Mouse (Mus musculus) lung, adult 18-20 months (tissue): ENCODE measurements around the gene Fam172a.

ENCODE experiments used
- DNase-seq, 2 experiments: peaks; one replicate each; pipeline ENCODE4 v3.0.0; 2022; ENCODE audit warnings: mixed read lengths in 2 of 2

Gene Fam172a

DNA sequence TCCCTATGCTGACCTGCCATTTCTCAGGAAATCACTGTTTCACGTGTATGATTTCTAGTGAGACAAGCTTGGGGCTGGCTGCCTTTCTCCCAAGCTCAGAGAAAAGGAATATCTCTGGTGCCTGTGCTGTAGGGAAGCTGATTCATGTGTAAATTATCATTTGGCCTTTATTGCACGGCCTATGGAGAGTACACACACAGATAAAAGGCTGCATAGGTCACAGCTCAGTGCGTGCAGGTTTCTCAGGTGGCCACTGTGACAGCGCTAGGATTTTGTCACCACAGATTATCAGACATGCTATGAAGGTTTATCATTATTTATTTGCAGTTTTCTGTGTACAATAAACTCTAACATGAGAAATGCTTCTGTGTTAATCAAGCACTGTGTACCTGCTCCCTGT lies 408.8 kb downstream of the Fam172a start:
- no peak for DNase-seq

DNA sequence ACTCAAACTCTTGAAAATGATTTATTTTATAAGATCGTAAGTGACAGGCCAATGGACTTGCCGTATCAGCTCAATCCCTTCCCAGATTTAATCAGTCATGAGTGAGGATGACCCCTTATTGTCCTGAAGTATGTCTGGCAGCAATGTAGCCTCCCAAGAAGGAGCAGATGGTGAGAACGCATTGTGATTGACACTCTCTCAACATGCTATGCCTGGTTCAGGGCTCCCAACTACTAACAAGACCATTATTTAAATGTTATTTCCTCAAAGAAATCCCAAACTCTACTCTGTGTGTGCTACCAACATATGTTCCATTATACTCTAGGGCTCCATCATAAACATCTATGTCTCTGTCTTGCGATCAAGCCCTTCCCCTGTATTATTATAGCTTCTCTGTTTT lies 412.1 kb downstream of the Fam172a start:
- no peak for DNase-seq

GRCm38 (mm10) chr13:78118715-78119114 lies 416.9 kb downstream of the Fam172a start:
- no peak for DNase-seq

GRCm38 (mm10) chr13:78121991-78122390 lies 420.2 kb downstream of the Fam172a start:
- DNase-seq, result peak; percentile 5 to 11

DNA sequence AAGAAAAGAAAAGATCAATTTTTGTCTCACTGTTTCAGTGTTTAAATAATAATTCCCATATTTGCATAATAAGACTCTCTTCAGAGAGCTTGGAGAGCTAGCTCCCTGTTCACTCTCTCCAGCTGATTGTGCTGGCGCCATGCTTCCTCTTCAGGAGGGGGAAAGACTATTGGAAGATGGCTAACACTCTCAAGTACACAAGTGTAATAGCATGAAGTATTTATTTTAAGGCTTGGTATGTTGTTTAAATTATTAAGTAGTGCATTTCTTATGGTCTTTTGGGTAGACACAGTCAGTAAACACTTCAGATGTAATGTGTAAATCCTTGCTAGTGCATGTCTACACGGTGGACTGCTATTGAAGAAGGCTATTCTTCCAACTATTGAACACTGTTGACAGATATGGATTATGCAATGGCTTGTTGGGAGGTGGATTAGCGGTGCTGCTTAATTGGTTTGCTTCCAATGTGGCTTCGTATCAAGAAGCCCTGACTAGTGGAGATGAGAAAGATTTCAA lies 422.1 kb downstream of the Fam172a start:
- DNase-seq, result peak; percentile 19 to 30

- no peak for DNase-seq
Observed at GRCm38 (mm10) chr13:78157465-78157864, 455.6 kb downstream of the Fam172a start.

DNA sequence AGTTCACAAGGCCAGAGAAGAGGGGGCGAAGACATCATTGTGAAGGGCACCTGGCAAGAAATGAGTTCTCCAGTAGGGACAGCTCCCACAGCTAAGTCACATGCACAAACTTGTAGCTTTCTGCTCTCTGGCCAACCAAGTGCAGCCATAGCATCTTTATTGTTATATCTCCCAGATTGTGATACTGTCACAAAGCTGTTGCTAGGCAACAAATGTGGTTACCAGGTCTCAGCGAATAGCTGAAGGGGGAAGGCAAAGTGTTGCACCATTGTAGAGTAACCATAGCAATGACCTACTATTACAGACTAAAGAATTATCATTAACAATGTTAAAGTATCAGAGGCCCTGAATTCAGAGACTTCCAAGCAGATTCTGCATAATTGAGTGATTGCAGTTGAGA lies 460.3 kb downstream of the Fam172a start:
- no peak for DNase-seq

DNA sequence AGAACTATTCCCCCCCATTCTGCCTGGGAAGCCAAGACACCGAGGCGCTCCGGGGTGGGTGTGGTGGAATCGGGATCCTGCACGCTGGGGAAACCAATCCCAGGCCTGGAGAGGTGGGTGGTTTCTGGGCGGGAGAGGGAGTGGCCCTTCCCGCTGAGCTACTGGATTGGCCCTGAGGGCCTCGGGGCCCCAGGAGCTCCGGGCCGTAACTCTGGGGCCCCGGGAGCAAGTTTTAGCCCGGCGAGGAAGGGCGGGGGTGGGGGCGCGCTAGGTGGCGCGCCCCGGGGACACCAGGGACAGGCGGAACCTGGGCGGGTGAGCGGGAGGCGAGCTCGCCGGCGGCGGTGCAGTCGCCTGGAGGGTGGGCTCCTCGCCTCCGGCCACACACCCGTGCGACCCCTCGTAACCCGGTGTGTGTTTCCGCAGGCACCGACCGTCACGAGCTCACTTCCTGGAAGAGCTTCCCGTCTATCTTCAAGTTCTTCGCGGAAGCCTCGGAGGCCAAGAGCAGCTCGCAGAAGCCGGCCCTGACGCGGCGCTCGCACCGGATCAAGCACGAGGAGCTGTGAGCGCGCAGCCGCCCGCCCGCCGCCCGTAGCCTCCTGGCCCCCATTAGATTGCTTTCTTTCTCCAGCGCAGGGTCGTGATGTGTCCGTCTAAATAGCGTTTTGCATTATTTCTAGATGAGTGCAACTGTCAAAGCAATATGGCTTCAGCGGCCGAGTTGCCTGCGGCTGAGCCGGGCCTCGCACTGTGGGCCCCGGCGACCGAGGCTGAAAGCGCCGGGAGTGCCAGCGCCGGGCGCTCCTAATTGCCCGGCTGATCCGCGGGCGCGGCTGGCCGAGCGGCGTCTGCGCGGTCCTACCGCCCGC lies 461.5 kb downstream of the Fam172a start:
- peak; percentile 81 to 85 for DNase-seq

GRCm38 (mm10) chr13:78164941-78165340 lies 463.1 kb downstream of the Fam172a start:
- no peak for DNase-seq

DNA sequence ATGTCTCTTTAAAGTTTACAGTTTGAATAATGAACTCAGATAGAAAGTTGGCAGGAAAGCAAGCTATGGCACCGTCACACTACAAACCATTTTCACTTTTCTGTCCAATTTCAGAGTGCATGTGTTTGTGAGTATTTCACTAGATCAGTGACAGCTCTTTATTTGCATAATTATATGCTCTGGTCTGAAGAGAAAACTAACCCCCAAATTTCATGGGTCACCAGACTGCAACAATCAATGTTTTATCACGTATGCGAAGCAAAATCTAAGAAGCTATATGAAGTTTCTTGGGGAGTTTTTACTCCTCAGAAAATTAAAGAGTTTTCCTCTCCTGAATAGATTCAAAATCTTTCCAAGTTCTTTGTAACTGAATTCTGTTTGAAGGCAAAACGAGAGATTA lies 466.3 kb downstream of the Fam172a start:
- DNase-seq, result no peak

GRCm38 (mm10) chr13:78171320-78171719 lies 469.5 kb downstream of the Fam172a start:
- peak in 1 of 2 experiments; percentile 3 for DNase-seq

DNA sequence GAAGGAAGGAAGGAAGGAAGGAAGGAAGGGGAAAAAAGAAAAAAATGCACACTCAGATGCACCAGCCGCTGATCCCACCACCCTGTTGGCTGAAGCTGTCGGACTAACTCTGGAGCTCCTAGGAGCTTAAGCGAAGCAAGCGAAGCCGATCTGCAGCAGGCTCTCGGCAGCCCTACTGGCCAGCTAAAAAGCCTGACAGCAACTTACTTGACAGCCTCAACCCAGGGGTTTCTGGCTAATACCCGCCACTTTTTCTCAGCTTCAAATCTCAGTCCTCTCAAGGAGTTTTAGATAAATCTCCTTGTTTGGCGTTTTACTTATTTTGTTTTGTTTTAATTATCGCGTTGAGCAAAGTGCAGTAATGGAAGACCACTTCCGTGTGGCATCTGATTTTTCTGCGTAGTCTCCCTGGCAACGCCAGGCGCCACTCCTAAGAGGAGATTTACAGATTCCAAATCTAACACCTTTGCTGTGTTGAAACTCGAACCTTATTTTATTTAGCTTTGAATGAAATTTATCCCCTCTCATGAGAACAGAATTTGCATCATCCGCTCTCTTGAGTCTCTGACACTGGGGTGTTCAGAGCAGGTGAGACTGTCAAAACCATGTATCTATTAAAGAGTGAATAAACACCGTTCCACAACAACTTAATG lies 470.3 kb downstream of the Fam172a start:
- DNase-seq, result no peak

- DNase-seq, result no peak
Observed at GRCm38 (mm10) chr13:78172861-78173260, 471.0 kb downstream of the Fam172a start.

DNA sequence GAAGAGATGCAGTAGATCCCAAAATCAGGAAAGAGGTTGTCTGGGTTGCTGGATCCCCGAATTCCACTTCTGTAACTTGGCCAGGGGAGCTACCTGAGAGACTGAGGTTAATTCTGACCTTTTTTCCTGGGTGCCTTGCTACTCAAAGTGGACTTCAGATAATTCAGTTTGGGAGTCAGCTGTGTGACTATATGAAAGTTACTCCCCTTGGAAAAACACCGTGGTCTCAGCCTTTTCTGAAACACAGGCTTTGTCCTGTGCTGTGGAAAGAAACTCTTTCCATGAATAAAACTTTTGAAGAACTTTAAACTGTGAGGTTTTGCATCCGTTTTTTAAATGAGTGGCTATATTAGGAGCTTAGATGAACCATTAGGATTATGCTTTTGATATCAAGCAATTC lies 472.4 kb downstream of the Fam172a start:
- no peak for DNase-seq

DNA sequence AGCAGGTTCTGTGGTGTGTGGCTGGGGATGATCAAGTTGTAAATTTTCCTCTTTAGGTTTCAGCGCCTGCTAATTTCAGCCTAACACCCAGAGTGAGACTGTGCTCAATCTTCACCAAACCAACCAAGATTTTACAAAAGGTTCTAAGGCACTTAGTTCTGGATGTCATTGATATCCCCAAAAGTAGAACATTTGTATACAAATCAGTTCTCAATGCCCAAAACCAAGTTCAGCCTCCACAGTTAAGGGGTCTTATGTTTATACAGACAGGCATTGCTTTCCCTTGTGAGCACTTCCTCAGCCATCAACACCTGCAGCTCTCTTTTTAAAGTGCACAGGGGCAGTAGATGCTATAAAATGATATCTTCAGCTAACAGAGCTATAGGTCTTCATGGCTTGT lies 473.1 kb downstream of the Fam172a start:
- DNase-seq, result no peak

- peak in 1 of 2 experiments; percentile 3 for DNase-seq
Observed at GRCm38 (mm10) chr13:78175821-78176380, 474.1 kb downstream of the Fam172a start.

DNA sequence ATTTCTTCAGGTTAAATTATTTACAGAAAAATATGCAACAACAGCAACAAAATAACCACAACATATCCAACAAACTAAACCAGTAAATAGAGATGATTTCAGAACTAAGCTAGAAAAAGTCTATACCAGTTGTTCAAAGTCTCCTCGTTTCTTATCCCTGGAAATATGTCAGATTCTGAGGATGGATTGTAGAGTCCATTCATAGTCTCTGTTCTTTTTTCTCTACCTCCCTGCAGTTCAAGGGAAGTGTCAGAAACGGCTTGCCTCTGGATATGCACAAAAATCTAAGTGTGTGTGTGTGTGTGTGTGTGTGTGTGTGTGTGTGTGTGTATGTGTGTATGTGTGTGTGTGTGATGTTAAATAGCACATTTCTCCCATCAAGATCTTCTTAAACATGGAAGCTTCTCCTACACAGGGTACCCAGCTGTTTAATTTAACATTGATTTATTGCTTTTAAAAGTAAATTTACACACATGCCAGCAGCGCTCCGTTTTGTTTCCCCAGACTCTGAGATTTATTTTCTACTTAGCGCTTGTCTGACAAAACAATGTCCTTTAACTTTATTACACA lies 475.6 kb downstream of the Fam172a start:
- no peak for DNase-seq

GRCm38 (mm10) chr13:78178021-78178420 lies 476.2 kb downstream of the Fam172a start:
- DNase-seq, result no peak

- no peak for DNase-seq
Observed at GRCm38 (mm10) chr13:78178771-78179170, 476.9 kb downstream of the Fam172a start.

DNA sequence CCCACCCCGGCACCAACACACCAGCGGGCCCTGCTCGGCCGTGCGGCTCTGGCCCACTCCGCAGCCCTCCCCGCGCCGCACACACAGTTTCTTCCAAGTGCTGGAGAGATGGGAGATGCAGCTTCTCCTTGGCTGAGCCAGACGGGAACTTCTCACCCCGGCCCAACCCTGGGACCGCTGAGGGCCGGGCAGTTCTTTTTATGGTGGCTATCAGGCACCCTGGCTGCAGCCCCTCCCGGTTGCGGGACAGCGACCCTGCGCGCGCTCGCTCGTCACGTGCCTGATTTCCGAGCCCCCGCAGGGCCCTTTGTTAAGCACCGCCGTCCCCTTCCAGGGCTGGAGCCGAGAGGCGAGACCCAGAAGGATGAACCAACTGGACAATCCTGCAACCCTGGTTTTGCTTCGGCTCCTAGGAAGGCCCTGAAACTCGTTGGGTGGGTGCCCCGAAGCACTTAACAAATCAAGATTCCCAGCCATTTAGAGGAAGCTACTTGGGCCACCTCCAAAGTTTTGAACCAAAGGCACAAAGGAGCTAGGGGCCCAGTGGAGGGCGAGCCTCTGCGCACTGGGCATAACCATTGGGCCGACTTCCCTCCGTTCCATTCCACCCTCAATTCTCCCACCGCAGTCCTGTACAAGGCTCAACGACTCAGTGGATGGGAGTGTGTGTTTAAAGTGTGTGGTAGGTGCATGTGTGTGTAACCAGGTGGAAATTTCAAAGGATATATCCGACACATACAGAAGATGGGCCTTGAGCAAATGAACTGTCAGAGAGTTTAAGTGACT lies 477.7 kb downstream of the Fam172a start:
- DNase-seq, result no peak

GRCm38 (mm10) chr13:78180261-78180660 lies 478.4 kb downstream of the Fam172a start:
- DNase-seq, result no peak
